Mouse (Mus musculus) kidney, adult 9 months (tissue): Measurements from ENCODE around the gene Cdh1.

Experiments
- DNase-seq: peaks from one replicate; pipeline ENCODE4 v3.0.0; 2022

The Cdh1 gene

GRCm38 (mm10) chr8:106623954-106624353, 20.8 kb downstream of the Cdh1 start:
- no peak for DNase-seq

- no peak for DNase-seq
Measured at GRCm38 (mm10) chr8:106624743-106625142, 21.6 kb downstream of the Cdh1 start.

GRCm38 (mm10) chr8:106626096-106626865, 23.1 kb downstream of the Cdh1 start:
- no peak for DNase-seq

- no peak for DNase-seq
Measured at GRCm38 (mm10) chr8:106628291-106628964, 25.3 kb downstream of the Cdh1 start.

GRCm38 (mm10) chr8:106629456-106629855, 26.3 kb downstream of the Cdh1 start:
- no peak for DNase-seq

GRCm38 (mm10) chr8:106631904-106632303, 28.8 kb downstream of the Cdh1 start:
- no peak for DNase-seq

GRCm38 (mm10) chr8:106632650-106633049, 29.5 kb downstream of the Cdh1 start:
- DNase-seq: no peak

- peak; percentile 90 for DNase-seq
Measured at GRCm38 (mm10) chr8:106633361-106634158, 30.4 kb downstream of the Cdh1 start.

- DNase-seq: no peak
Measured at GRCm38 (mm10) chr8:106635284-106635683, 32.1 kb downstream of the Cdh1 start.

GRCm38 (mm10) chr8:106637446-106637845, 34.3 kb downstream of the Cdh1 start:
- no peak for DNase-seq

GRCm38 (mm10) chr8:106638768-106639295, 35.7 kb downstream of the Cdh1 start:
- peak; percentile 81 for DNase-seq

GRCm38 (mm10) chr8:106640212-106640611, 37.1 kb downstream of the Cdh1 start:
- DNase-seq: no peak

- no peak for DNase-seq
Measured at GRCm38 (mm10) chr8:106640921-106641320, 37.8 kb downstream of the Cdh1 start.

GRCm38 (mm10) chr8:106642172-106642571, 39.0 kb downstream of the Cdh1 start:
- no peak for DNase-seq

- no peak for DNase-seq
Measured at GRCm38 (mm10) chr8:106643100-106643499, 39.9 kb downstream of the Cdh1 start.

GRCm38 (mm10) chr8:106644957-106645356, 41.8 kb downstream of the Cdh1 start:
- peak; percentile 53 for DNase-seq

GRCm38 (mm10) chr8:106646153-106646552, 43.0 kb downstream of the Cdh1 start:
- DNase-seq: no peak

GRCm38 (mm10) chr8:106646731-106647130, 43.6 kb downstream of the Cdh1 start:
- DNase-seq: no peak

- DNase-seq: peak; percentile 90
Measured at GRCm38 (mm10) chr8:106647387-106647786, 44.2 kb downstream of the Cdh1 start.

GRCm38 (mm10) chr8:106648421-106648820, 45.3 kb downstream of the Cdh1 start:
- DNase-seq: peak; percentile 56

- DNase-seq: no peak
Measured at GRCm38 (mm10) chr8:106651994-106652393, 48.8 kb downstream of the Cdh1 start.

- DNase-seq: no peak
Measured at GRCm38 (mm10) chr8:106656046-106656445, 52.9 kb downstream of the Cdh1 start.

GRCm38 (mm10) chr8:106672786-106673185, 69.6 kb downstream of the Cdh1 start:
- no peak for DNase-seq
